Mouse (Mus musculus): ENCODE measurements around the gene Mast2.

GRCm38 (mm10) chr4:116438561-116438960 lies 25.4 kb downstream of the Mast2 start:
- TF ChIP-seq POLR2A (IDR thresholded peaks at IDR 0.05; ENCODE audit: insufficient read depth, low read depth, low read length), result no peak
- no peak for TF ChIP-seq CTCF (IDR thresholded peaks at IDR 0.05; ENCODE audit: insufficient read depth, low read depth, low read length)
